Mouse (Mus musculus) heart, adult 2 months (tissue): Measurements from ENCODE around the gene Nemp1. TPM values are rescaled to one million over a fixed set of nuclear protein-coding genes. Genes with fewer than 3 reads are reported as not detected.
"Not testable (repeated sequence)": the region's sequence is repeated elsewhere in the genome, so short reads cannot be mapped to it uniquely, and the experiment has no call there.

ENCODE experiments used
- DNase-seq, 2 experiments: peaks; one replicate each; pipeline ENCODE4 v3.0.0; 2021
- H3K27ac ChIP-seq: fragments of 200-600 bp; 2 replicates; pipeline ENCODE4 v1.8.1; 2022
- H3K27me3 ChIP-seq: fragments of 200-500 bp; 2 replicates; pipeline ENCODE4 v1.6.1; 2012; ENCODE audit warnings: mild to moderate bottlenecking, low read length, inconsistent platforms, mixed read lengths; ENCODE audit not compliant: control insufficient read depth, insufficient read depth
- H3K36me3 ChIP-seq: fragments of 200-500 bp; 2 replicates; pipeline ENCODE4 v1.6.1; 2012; ENCODE audit warnings: low read length, inconsistent platforms; ENCODE audit not compliant: control insufficient read depth, insufficient read depth
- H3K4me1 ChIP-seq: fragments of 200-500 bp; 2 replicates; pipeline ENCODE4 v1.6.1; 2011; ENCODE audit warnings: low read length; ENCODE audit not compliant: control insufficient read depth, insufficient read depth
- H3K4me3 ChIP-seq: fragments of 200-600 bp; 2 replicates; pipeline ENCODE4 v1.8.1; 2022
- H3K79me2 ChIP-seq: fragments of 200-500 bp; replicated peaks from 2 replicates; pipeline ENCODE4 v1.6.1; 2012; ENCODE audit warnings: mild to moderate bottlenecking, inconsistent platforms, low read length, moderate library complexity, mixed read lengths; ENCODE audit not compliant: control insufficient read depth, insufficient read depth
- H3K9ac ChIP-seq: fragments of 200-500 bp; 2 replicates; pipeline ENCODE4 v1.6.1; 2012; ENCODE audit warnings: low read depth, mild to moderate bottlenecking, control low read depth, inconsistent platforms, low read length, mixed read lengths
- CTCF ChIP-seq: fragments of 200-600 bp; IDR thresholded peaks from 2 replicates; pipeline ENCODE4 v1.8.1; 2022; ENCODE audit warnings: antibody characterized with exemption, mild to moderate bottlenecking, moderate library complexity
- EP300 ChIP-seq: fragments of 200-500 bp; IDR thresholded peaks from 2 replicates; pipeline ENCODE4 v1.6.1; 2011; ENCODE audit warnings: low read depth, low read length, control low read depth; ENCODE audit not compliant: insufficient read depth
- POLR2A ChIP-seq: fragments of 200-500 bp; IDR thresholded peaks from 2 replicates; pipeline ENCODE4 v1.6.1; 2011; ENCODE audit warnings: mild to moderate bottlenecking, low read depth, low read length, control low read depth; ENCODE audit not compliant: insufficient read depth
- WGBS: fragments of 180-500 bp; shearing (Covaris S2); methylation state at CpG from one replicate; pipeline ENCODE4 v1.1.7; 2018; 5-methylcytosine and 5-hydroxymethylcytosine counted together
- intact Hi-C: fragments of 180-260 bp; cut with DNase I; formaldehyde crosslinking; loops from one replicate; pipeline ENCODE4 v1.15.1; 2025
- polyA plus RNA-seq: library from polyadenylated mRNA; depleted of rRNA; stranded (reverse); fragments of >200 nt; gene quantifications from 2 replicates; pipeline ENCODE4 v1.2.3, GENCODE M21; 2012
- total RNA-seq, 2 experiments: library from RNA; stranded (reverse); gene quantifications; 2 replicates each; pipeline ENCODE4 v1.2.3; 2021

Gene Nemp1
- total and polyA plus RNA-seq, 3 experiments: 2.2 to 4.2 (median 3.7) TPM

DNA sequence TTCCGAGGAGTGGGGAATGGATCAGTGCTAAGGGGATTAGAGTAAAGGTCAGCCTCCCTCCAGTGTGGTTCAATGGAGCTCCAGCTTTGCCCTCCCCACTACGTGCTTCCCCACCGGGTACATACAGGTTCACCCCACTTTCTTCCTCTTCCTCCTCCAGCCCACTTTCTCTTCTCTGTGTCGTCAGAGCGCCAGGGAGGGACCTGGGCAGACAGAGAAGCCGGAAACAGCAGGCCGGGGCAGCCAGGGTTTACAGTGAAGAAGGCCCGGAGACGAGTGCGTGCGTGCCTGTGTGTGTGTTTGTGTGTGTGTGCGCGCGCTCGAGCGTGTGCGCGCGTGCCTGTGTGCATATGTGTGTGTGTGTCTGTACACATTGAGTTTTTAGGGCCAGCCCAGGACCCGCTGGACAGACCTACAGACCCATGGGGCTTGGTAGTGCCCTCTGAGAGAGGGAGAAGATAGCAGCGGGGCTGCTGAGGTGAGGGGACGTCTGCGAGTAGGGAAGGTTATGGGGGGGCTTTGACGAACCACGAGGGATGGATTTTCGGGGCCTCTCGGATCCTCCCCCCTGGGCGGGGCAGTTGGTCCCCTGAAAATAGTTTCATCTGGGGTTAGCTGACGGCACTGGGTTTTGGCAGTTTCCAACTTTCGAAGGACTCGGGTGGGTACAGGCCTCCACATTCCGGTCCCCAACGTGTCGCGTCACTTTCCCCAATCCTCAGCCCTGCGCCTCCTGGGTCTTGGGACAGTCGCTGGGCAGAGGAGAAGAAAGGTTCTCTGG, 23.7 kb upstream of the Nemp1 start, which contains the start of gene Stat6:
TSS of gene Stat6 (plus strand) at position 215 of the 781 bp plus-strand sequence.
- DNase-seq: peak; percentile 86 to 90
- Histone ChIP-seq H3K79me2 (no peaks in the 10 kb centered on the region; the same call in 1 of the 2 replicates), H3K36me3 (no peaks in the 10 kb centered on the region), H3K27me3 (no peaks in the 10 kb centered on the region), H3K27ac (peak within 1 kb of the TSS; percentile 100), H3K4me1 (peaks cover 5% of the 10 kb centered on the region), H3K4me3 (peak within 1 kb of the TSS; percentile 84), H3K9ac (peak within 1 kb of the TSS; percentile 85)
- TF ChIP-seq CTCF (no peak), POLR2A (peak; percentile 51), EP300 (peak; percentile 46; the same call in 1 of the 2 replicates)
- under 1% methylated on average over 37 of the region's 37 CpGs for WGBS
- intact Hi-C loops: loop anchor here (1.0 to 5.0 kb wide), 4 partner anchors 24 to 364 kb away; partner anchors contain the start of genes Hsd17b6 and Zbtb39

DNA sequence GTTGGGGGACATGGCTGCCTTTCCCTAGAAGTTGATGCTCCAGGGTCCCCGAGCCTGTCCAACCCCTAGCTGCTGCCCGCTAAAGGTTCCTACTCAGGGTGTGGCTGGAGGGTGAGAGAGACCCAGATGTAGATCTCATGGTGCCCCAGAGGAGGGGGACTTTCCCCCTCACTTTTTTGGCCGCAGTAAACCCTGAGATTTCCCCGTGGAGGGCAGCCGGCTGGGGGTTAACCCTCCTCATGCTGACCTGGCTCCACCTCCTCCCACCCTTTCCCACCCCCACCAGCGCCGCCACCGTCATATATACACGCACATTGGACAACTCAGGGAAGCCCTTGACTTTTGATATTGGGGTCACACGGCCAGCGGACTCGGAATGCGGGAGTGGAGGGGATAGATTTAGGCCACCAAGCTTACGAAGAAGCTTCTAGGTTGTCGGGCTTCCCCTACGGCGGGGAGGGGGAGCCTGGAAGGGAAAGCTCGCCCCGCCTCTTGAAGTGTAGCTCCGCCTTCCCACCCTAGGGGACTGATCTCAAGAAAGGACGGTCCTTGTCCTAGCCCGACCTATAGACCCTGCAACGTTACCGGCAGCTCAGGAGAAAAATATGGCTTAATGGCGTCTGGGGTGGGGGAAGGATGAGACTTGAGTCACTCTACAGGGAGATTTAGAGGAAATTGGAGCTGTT, 23.0 kb upstream of the Nemp1 start:
- WGBS: 1% methylated on average over 25 of the region's 25 CpGs
- H3K27ac ChIP-seq: peak overlapping the region; percentile 100
- TF ChIP-seq EP300 (0 out of 2 replicates have a peak, but pooled peaks have one; percentile 9), POLR2A (peak; percentile 72), CTCF (no peak; the same call in 1 of the 2 replicates)
- H3K9ac ChIP-seq: peak overlapping the region; percentile 85
- intact Hi-C loops: loop anchor here (1.0 to 5.0 kb wide), 4 partner anchors 19 to 364 kb away; partner anchors contain the start of genes Hsd17b6 and Zbtb39
- H3K4me3 ChIP-seq: peak overlapping the region; percentile 84
- peak; percentile 90 for DNase-seq
- no peaks in the 10 kb centered on the region for H3K27me3 ChIP-seq
- H3K79me2 ChIP-seq: no peaks in the 10 kb centered on the region; the same call in 1 of the 2 replicates
- H3K4me1 ChIP-seq: peaks cover 5% of the 10 kb centered on the region
- H3K36me3 ChIP-seq: no peaks in the 10 kb centered on the region

GRCm38 (mm10) chr10:127645791-127646190, 20.9 kb upstream of the Nemp1 start:
- Histone ChIP-seq H3K9ac (no peak overlapping the region), H3K27me3 (no peaks in the 10 kb centered on the region), H3K79me2 (no peaks in the 10 kb centered on the region; the same call in 1 of the 2 replicates), H3K27ac (no peak overlapping the region), H3K36me3 (no peaks in the 10 kb centered on the region), H3K4me3 (no peak overlapping the region), H3K4me1 (peaks cover 5% of the 10 kb centered on the region)
- DNase-seq: no peak
- 80% methylated on average over 2 of the region's 2 CpGs for WGBS
- TF ChIP-seq CTCF: no peak
- no peak for TF ChIP-seq EP300
- TF ChIP-seq POLR2A: no peak
- intact Hi-C loops: no loop called here

GRCm38 (mm10) chr10:127652906-127653638, 13.6 kb upstream of the Nemp1 start:
- no peak for TF ChIP-seq EP300
- TF ChIP-seq POLR2A: no peak
- no peak for TF ChIP-seq CTCF
- Histone ChIP-seq H3K4me3 (no peak overlapping the region), H3K27ac (no peak overlapping the region), H3K4me1 (no peaks in the 10 kb centered on the region), H3K36me3 (no peaks in the 10 kb centered on the region), H3K27me3 (no peaks in the 10 kb centered on the region), H3K79me2 (no peaks in the 10 kb centered on the region), H3K9ac (no peak overlapping the region)
- intact Hi-C loops: no loop called here
- WGBS: 59% methylated on average over 21 of the region's 21 CpGs
- DNase-seq: no peak

- no peak for TF ChIP-seq EP300
- H3K4me1 ChIP-seq: no peaks in the 10 kb centered on the region
- no peaks in the 10 kb centered on the region for H3K36me3 ChIP-seq
- no peak overlapping the region for H3K9ac ChIP-seq
- no peak overlapping the region for H3K27ac ChIP-seq
- intact Hi-C loops: no loop called here
- WGBS: 74% methylated on average over 16 of the region's 16 CpGs
- no peaks in the 10 kb centered on the region for H3K27me3 ChIP-seq
- H3K4me3 ChIP-seq: no peak overlapping the region
- DNase-seq: peak in 1 of 2 experiments; percentile 13
- no peaks in the 10 kb centered on the region for H3K79me2 ChIP-seq
Measured at GRCm38 (mm10) chr10:127654970-127655579, 11.6 kb upstream of the Nemp1 start.

- H3K9ac ChIP-seq, H3K4me1 ChIP-seq, intact Hi-C loops, H3K27ac ChIP-seq, H3K36me3 ChIP-seq, H3K27me3 ChIP-seq, H3K79me2 ChIP-seq, DNase-seq, H3K4me3 ChIP-seq: not testable (repeated sequence)
- WGBS: 87% methylated on average over 6 of the region's 6 CpGs
Measured at GRCm38 (mm10) chr10:127657617-127658016, 9.1 kb upstream of the Nemp1 start.
